Mouse (Mus musculus): Measurements from ENCODE around the gene Cacnb3. TPM values are rescaled to one million over a fixed set of nuclear protein-coding genes. Genes with fewer than 3 reads are reported as not detected.

Gene Cacnb3
- polyA plus RNA-seq, 1 experiment from 2014 or later, result 1.5 TPM

DNA sequence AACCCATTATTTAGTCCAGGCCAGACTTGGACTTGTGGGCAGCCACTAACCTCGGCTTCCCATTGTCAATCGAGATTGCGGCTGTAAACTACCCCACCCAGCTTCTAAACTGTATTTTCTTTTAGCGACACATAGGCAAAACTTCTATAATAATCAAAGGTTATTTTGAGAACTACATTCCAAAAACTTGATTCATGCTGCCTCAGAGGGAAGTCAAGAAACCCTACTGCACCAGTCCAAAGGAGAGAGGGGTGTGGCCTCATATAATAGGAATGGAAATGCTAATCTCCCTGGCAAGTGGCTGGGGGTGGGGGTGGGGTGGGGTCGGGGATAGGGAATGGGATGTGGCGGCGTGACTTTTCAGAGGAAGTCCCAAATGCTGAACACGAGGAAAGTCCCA lies 4.6 kb upstream of the Cacnb3 start:
- DNase-seq (no peak), ATAC-seq (ENCODE audit: low read depth) (no peak)
- H3K4me1 ChIP-seq (replicated peaks), result peaks cover 14% of the 10 kb centered on the region
- no peak overlapping the region for H3K27ac ChIP-seq
- H3K9me3 ChIP-seq (replicated peaks), result no peaks in the 10 kb centered on the region
- no peak overlapping the region for H3K4me2 ChIP-seq
- H3K27me3 ChIP-seq, result peaks cover 93% of the 10 kb centered on the region
- no peak overlapping the region for H3K4me3 ChIP-seq (replicated peaks)
- 30% methylated on average over 8 of the region's 8 CpGs for WGBS (ENCODE audit: insufficient replicate concordance)
- H3K9ac ChIP-seq, result no peak overlapping the region
- H3K36me3 ChIP-seq, result no peaks in the 10 kb centered on the region

DNA sequence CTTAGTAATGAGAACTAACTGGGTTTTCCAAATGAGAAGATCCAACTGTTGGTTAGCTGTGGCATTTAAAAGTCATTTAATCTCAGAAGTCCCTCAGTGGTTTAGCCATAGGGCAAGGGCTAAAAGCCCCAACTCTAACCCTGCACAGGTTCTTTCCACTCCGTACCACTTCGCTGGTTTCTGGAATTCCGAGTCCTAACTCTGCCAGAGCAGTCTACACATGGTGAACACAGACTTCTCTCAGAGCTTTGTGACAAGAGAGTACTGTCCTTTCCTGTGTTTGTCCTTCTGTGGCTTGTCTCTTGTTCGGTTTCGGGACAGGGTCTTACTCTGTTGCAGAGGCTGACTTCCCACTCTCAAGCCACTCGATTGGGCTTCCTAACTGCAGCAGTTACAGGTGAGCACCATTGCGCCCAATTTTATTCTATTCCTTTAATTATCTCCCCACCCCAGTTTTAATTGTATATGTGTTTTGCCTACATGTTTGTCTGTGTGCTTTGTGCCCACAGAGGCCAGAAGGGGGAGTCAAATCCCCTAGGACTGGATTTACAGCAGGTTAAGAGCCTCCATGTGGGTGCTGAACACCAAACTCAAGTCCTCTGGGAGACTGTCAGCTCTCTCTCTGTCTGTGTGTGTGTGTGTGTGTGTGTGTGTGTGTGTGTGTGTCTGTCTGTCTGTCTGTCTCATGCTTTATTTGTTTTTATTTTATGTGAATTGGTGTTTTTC lies 4.0 kb upstream of the Cacnb3 start:
- H3K27me3 ChIP-seq, result peaks cover 94% of the 10 kb centered on the region

DNA sequence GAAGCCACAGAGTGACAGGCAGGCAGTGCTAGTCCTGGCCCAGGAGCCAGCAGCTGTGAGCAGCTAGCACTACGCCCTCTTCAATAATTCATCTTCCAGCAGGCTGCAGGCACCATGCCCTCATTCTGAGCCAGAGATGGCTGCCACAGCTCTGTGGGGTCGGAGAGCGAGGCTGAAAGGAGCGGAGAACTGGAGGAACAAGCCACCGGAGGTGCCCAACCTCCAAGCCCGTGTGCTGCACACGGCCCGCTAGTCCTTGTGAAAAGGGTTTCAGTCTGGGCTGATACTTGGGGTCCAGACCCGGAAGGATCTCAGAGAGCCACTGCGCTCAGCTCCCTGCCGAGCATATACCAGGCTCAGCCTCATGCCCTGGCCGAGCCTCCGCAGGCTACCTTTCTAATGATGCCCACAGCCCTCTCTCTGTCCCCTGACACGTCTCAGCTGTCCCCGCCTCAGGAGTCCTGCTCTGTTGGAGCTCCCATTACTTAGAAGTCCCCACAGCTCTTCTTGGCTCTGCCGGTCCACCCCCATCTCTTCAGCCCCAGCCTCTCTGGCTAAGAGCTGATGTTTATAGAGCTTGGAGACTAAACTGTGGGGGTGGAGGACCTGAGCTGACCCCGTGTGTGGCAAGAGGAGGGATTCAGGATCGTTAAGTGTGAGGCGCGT lies 1.9 kb upstream of the Cacnb3 start:
- H3K4me3 ChIP-seq (replicated peaks), result no peak overlapping the region
- ATAC-seq (ENCODE audit: low read depth) (no peak), DNase-seq (no peak)
- peaks cover 95% of the 10 kb centered on the region for H3K27me3 ChIP-seq
- H3K9ac ChIP-seq, result 0 out of 2 replicates have a peak overlapping the region, but pooled peaks have one; percentile 17
- H3K36me3 ChIP-seq, result no peaks in the 10 kb centered on the region
- WGBS (ENCODE audit: insufficient replicate concordance), result 15% methylated on average over 20 of the region's 20 CpGs
- peaks cover 28% of the 10 kb centered on the region for H3K4me1 ChIP-seq (replicated peaks)
- H3K27ac ChIP-seq, result no peak overlapping the region
- H3K9me3 ChIP-seq (replicated peaks), result no peaks in the 10 kb centered on the region
- H3K4me2 ChIP-seq, result peak overlapping the region; percentile 4; the same call in 1 of the 2 replicates

More for the DNA sequence above, 4.0 kb upstream of the Cacnb3 start:
- H3K9ac ChIP-seq, result no peak overlapping the region
- H3K4me3 ChIP-seq (replicated peaks), result no peak overlapping the region
- WGBS (ENCODE audit: insufficient replicate concordance), result 56% methylated on average over 7 of the region's 7 CpGs
- peaks cover 17% of the 10 kb centered on the region for H3K4me1 ChIP-seq (replicated peaks)
- ATAC-seq (ENCODE audit: low read depth) (no peak), DNase-seq (no peak)
- no peaks in the 10 kb centered on the region for H3K36me3 ChIP-seq
- no peak overlapping the region for H3K27ac ChIP-seq
- no peaks in the 10 kb centered on the region for H3K9me3 ChIP-seq (replicated peaks)
- H3K4me2 ChIP-seq, result no peak overlapping the region

DNA sequence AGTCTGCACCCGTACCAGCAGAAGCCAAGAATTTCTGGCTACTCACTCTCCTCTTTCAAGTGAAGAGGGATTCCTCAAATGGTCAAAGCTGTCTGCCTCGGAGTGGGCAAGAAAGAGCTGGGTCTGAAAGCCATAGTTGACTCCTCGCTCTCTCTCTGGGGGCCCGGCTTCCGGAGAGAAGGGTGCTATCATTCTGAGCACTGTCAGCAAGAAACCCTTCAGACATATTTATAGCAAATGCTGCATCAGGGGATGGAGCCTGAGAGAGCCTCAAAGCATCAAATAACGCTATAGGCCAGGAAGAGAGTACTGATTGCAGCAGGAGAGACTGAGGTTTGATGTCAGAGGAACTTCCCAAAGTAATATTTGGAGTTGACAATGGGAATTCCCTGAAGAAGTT lies 1.2 kb upstream of the Cacnb3 start:
- Histone ChIP-seq H3K27me3 (peaks cover 96% of the 10 kb centered on the region), H3K27ac (no peak overlapping the region), H3K4me2 (no peak overlapping the region)

DNA sequence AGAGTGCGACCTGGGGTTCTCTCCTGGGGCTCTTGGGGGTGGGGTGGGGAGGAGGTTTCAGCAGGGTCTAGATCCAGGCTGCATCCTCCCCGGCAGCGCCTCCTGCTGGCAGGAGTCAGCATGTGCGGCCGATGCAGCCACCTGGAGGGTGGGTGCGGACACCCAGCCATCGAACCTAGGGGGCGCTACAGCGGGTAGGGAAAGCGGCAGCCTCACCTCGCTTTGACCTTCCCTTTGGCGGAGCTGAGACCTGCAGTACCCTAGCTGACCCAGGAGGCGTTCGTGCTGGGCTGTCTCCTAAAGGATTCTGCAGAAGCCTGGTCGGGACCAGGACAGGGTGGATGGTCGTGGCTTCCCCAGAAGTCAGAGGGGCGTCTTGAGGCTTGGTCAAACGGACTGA lies 853 bp downstream of the Cacnb3 start:
- H3K9ac ChIP-seq, result no peak overlapping the region
- ATAC-seq (ENCODE audit: low read depth) (0 out of 2 replicates have a peak, but pooled peaks have one; percentile 22), DNase-seq (peak; percentile 62)
- H3K9me3 ChIP-seq (replicated peaks), result no peaks in the 10 kb centered on the region
- no peak overlapping the region for H3K27ac ChIP-seq
- under 1% methylated on average over 18 of the region's 18 CpGs for WGBS (ENCODE audit: insufficient replicate concordance)
- peak overlapping the region; percentile 43 for H3K4me2 ChIP-seq
- H3K4me1 ChIP-seq (replicated peaks), result peaks cover 47% of the 10 kb centered on the region
- H3K27me3 ChIP-seq, result peaks cover 100% of the 10 kb centered on the region
- H3K36me3 ChIP-seq, result no peaks in the 10 kb centered on the region
- 0 out of 2 replicates have a peak overlapping the region, but pooled peaks have one; percentile 7 for H3K4me3 ChIP-seq (replicated peaks)

More for the DNA sequence above, 1.2 kb upstream of the Cacnb3 start:
- WGBS (ENCODE audit: insufficient replicate concordance), result 37% methylated on average over 6 of the region's 6 CpGs
- ATAC-seq (ENCODE audit: low read depth), result no peak
- peaks cover 35% of the 10 kb centered on the region for H3K4me1 ChIP-seq (replicated peaks)
- H3K4me3 ChIP-seq (replicated peaks), result no peak overlapping the region
- no peak for DNase-seq
- H3K9me3 ChIP-seq (replicated peaks), result no peaks in the 10 kb centered on the region
- no peaks in the 10 kb centered on the region for H3K36me3 ChIP-seq
- no peak overlapping the region for H3K9ac ChIP-seq

DNA sequence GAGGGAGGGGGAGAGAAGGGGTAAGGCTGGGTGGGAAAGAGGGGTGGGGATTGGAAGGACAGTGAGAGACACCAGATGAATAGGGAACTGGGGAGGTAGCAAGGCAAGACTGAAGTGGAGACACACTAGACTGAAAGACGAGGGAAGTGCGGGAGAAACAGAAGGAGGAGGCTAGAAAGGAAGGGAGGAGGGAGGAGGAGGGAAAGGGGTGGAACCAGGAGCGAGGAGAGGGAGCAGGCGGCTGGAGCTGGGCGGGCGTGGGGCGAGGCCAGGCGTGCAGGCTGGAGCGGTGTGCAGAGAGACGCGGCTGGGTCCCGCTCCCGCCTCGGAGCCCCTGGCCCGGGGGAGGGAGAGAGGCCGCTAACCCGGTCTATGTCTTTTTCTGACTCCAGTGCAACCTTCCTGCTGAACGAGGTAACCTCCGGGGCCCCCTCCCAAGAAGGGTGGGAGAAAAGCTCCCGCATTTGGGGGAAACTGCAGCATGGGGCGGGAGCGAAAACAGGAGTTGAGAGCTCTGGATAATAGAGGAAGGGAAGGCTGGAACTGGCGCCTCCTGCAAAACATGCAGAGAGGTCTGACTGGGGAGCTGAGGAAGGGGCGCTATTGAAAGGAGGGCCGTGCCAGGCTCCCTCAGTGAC lies 1.6 kb downstream of the Cacnb3 start:
- no peaks in the 10 kb centered on the region for H3K36me3 ChIP-seq
- no peak for DNase-seq
- peak overlapping the region; percentile 34 for H3K4me3 ChIP-seq (replicated peaks)
- peaks cover 47% of the 10 kb centered on the region for H3K4me1 ChIP-seq (replicated peaks)
- H3K9me3 ChIP-seq (replicated peaks), result no peaks in the 10 kb centered on the region
- 1% methylated on average over 25 of the region's 25 CpGs for WGBS (ENCODE audit: insufficient replicate concordance)
- H3K27me3 ChIP-seq, result peaks cover 100% of the 10 kb centered on the region
- no peak overlapping the region for H3K27ac ChIP-seq
- H3K9ac ChIP-seq, result peak overlapping the region; percentile 26; the same call in 1 of the 2 replicates
- 0 out of 2 replicates have a peak, but pooled peaks have one; percentile 30 for ATAC-seq (ENCODE audit: low read depth)
- H3K4me2 ChIP-seq, result peak overlapping the region; percentile 43

DNA sequence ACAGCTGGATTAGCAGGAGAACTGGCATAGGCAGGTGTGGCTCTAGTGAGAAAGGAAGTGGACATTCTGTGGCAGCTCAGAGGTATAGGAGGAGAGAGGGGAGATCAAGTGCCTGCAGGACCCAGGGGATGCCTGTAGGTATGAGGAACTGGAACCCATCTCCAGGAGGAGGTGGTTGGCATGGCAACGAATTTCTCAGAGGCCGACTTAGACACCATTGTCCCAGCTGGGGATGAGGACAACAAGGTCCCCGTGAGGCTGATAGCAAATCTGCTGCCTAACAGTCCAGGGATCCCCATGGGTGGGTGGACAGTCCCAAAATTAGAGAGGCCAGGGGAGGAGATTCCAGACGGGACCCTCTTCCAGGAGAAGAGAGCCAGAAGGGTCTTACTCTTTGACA lies 2.3 kb downstream of the Cacnb3 start:
- Histone ChIP-seq H3K9ac (no peak overlapping the region), H3K27ac (no peak overlapping the region), H3K9me3 (replicated peaks) (no peaks in the 10 kb centered on the region), H3K4me1 (replicated peaks) (peaks cover 47% of the 10 kb centered on the region), H3K36me3 (no peaks in the 10 kb centered on the region), H3K4me3 (replicated peaks) (no peak overlapping the region; the same call in 1 of the 2 replicates), H3K27me3 (peaks cover 100% of the 10 kb centered on the region), H3K4me2 (peak overlapping the region; percentile 43; the same call in 1 of the 2 replicates)
- no peak for ATAC-seq (ENCODE audit: low read depth)
- DNase-seq, result no peak
- 0% methylated on average over 4 of the region's 4 CpGs for WGBS (ENCODE audit: insufficient replicate concordance)

DNA sequence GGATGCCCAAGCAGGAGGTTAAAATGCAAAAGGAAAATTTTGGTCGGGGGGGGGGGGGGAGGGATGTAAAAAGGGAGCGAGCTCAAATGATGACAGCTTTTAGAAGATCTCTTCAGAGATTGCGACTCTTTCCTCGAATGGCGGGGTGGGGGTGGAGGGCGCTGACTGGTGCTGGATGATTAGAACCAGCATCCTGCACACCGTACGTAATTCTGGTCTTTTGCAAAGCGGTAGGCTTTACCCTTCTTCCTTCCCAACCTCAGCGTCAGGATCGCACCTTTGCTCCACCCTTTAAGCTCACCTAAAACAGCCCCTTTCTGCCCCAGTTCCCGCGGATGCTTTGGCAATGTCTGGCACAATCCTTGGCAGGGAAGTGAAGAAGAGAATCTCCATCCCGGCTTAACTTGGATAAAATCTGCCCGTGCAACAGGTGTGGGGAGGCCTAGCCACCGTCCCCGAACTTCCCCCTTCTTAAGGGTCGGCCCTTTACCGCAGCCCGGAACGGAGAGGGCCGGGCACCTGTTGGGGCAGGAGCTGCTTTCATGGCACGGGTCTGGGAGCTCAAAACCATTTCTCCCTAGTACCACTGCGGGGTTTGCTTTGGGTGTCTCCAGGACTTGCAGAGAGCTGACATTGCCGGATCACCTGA lies 3.3 kb downstream of the Cacnb3 start:
- ATAC-seq (ENCODE audit: low read depth) (no peak), DNase-seq (no peak)
- WGBS (ENCODE audit: insufficient replicate concordance), result 2% methylated on average over 25 of the region's 25 CpGs

DNA sequence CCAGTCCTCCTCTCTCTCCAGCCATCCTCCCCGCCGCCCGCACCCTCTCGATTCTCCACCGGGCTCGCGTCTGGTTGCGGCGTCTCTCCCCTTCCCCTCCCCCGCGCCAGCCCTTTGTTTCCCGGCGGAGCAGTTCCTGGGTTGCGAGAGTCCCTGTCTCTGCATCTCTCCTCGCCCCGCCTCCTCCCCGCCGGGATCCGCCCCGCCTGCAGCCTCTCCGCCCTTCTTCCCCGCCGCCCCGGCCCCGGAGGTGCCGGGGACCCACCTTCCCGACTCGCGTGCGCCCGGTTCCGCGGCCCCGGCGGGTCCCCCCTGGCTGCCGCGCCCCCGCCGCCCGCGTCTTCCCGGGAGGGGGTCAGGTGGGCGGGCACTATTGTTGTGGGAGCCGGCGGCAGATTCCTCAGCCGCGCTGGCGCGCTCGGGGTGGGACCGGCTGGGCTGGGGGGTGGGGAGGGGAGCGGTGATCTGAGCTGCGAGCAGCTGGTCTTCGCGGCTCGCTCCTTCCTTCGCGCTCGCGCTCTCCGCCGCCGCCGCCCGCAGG lies 4.0 kb downstream of the Cacnb3 start:
- WGBS (ENCODE audit: insufficient replicate concordance), result under 1% methylated on average over 56 of the region's 65 CpGs
- ATAC-seq (ENCODE audit: low read depth), result peak; percentile 37; the same call in 1 of the 2 replicates

More for the DNA sequence above, 3.3 kb downstream of the Cacnb3 start:
- H3K4me2 ChIP-seq, result peak overlapping the region; percentile 85
- 0 out of 2 replicates have a peak overlapping the region, but pooled peaks have one; percentile 55 for H3K9ac ChIP-seq
- H3K4me3 ChIP-seq (replicated peaks), result peak overlapping the region; percentile 65
- H3K27ac ChIP-seq, result no peak overlapping the region
- peaks cover 42% of the 10 kb centered on the region for H3K4me1 ChIP-seq (replicated peaks)
- H3K9me3 ChIP-seq (replicated peaks), result no peaks in the 10 kb centered on the region
- H3K36me3 ChIP-seq, result no peaks in the 10 kb centered on the region
- H3K27me3 ChIP-seq, result peaks cover 99% of the 10 kb centered on the region

DNA sequence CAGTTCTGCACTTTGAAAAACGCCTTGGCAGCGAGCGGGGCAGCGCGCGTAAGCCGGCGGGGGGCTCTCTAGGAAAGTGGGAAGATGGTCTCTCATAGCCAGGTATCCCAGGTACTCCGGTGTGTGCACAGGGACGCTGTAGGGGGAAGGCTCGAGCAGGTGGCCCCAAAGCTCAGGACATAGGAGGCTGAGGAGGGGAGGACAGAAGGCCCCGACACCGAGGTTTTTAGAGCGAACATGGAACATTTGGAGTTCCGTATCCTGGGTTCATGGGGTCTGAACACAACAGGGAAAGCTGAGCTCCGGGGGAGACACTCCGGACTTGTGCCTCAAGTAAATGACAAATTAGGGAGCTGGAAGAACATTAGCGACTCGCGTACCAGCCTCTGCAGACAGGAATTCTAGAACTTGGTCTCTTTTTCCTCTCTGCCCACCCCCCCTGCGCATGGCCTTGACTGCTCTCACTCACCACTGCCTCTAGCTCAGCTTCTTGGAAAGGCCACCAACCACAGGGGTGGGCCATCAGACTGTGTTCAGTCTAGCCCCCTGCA lies 4.7 kb downstream of the Cacnb3 start:
- ATAC-seq (ENCODE audit: low read depth), result no peak
- no peaks in the 10 kb centered on the region for H3K9me3 ChIP-seq (replicated peaks)
- H3K27me3 ChIP-seq, result peaks cover 99% of the 10 kb centered on the region
- no peaks in the 10 kb centered on the region for H3K36me3 ChIP-seq
- WGBS (ENCODE audit: insufficient replicate concordance), result 3% methylated on average over 21 of the region's 21 CpGs
- peak overlapping the region; percentile 85 for H3K4me2 ChIP-seq
- peaks cover 33% of the 10 kb centered on the region for H3K4me1 ChIP-seq (replicated peaks)
- peak overlapping the region; percentile 65 for H3K4me3 ChIP-seq (replicated peaks)
- peak overlapping the region; percentile 55 for H3K9ac ChIP-seq
- no peak overlapping the region for H3K27ac ChIP-seq
- no peak for DNase-seq

More for the DNA sequence above, 4.0 kb downstream of the Cacnb3 start:
- peaks cover 99% of the 10 kb centered on the region for H3K27me3 ChIP-seq
- DNase-seq, result peak; percentile 37
- H3K36me3 ChIP-seq, result no peaks in the 10 kb centered on the region
- no peak overlapping the region for H3K27ac ChIP-seq
- H3K9me3 ChIP-seq (replicated peaks), result no peaks in the 10 kb centered on the region
- H3K4me2 ChIP-seq, result peak overlapping the region; percentile 85
- peaks cover 37% of the 10 kb centered on the region for H3K4me1 ChIP-seq (replicated peaks)
- H3K9ac ChIP-seq, result peak overlapping the region; percentile 55
- H3K4me3 ChIP-seq (replicated peaks), result peak overlapping the region; percentile 65

Measured in liver, embryonic 13.5 days (tissue).